Mouse (Mus musculus) embryonic facial prominence, embryonic 14.5 days (tissue): Measurements from ENCODE around the gene Cpne2. TPM values are rescaled to one million over a fixed set of nuclear protein-coding genes. Genes with fewer than 3 reads are reported as not detected.

ENCODE experiments used
- ATAC-seq: fragments of 200-750 bp; cut with Nextera tagmentation; 2 replicates; pipeline ENCODE4 v1.8.0; 2017; ENCODE audit warnings: low read depth, moderate number of reproducible peaks, moderate TSS enrichment
- DNase-seq: peaks from one replicate; pipeline ENCODE4 v3.0.0-alpha.2; 2015; ENCODE audit warnings: low spot score
- H3K27ac ChIP-seq: fragments of 300-500 bp; sonication (generic); replicated peaks from 2 replicates; pipeline ENCODE4 v1.5.1; 2014; ENCODE audit warnings: low read depth, mild to moderate bottlenecking, low read length, moderate library complexity
- H3K27me3 ChIP-seq: fragments of 300-500 bp; sonication (generic); replicated peaks from 2 replicates; pipeline ENCODE4 v1.6.1; 2014; ENCODE audit warnings: low read length; ENCODE audit not compliant: control insufficient read depth, insufficient read depth
- H3K36me3 ChIP-seq: fragments of 300-500 bp; sonication (generic); 2 replicates; pipeline ENCODE4 v1.6.1; 2014; ENCODE audit warnings: low read length, mixed read lengths; ENCODE audit not compliant: control insufficient read depth, insufficient read depth
- H3K4me1 ChIP-seq: fragments of 300-500 bp; sonication (generic); 2 replicates; pipeline ENCODE4 v1.6.1; 2014; ENCODE audit warnings: antibody characterized with exemption, low read length; ENCODE audit not compliant: control insufficient read depth, insufficient read depth
- H3K4me2 ChIP-seq: fragments of 300-500 bp; sonication (generic); 2 replicates; pipeline ENCODE4 v1.6.1; 2014; ENCODE audit warnings: low read depth, mild to moderate bottlenecking, low read length, moderate library complexity, mixed read lengths
- H3K4me3 ChIP-seq: fragments of 300-500 bp; sonication (generic); 2 replicates; pipeline ENCODE4 v1.5.1; 2014; ENCODE audit warnings: low read depth, mild to moderate bottlenecking, low read length
- H3K9ac ChIP-seq: fragments of 300-500 bp; sonication (generic); 2 replicates; pipeline ENCODE4 v1.6.1; 2014; ENCODE audit warnings: low read depth, mild to moderate bottlenecking, low read length, moderate library complexity, mixed read lengths
- H3K9me3 ChIP-seq: fragments of 300-500 bp; sonication (generic); 2 replicates; pipeline ENCODE4 v1.6.1; 2016; ENCODE audit warnings: low read length; ENCODE audit not compliant: control insufficient read depth
- WGBS: fragments of 180-500 bp; shearing (Covaris S2); extraction: QIAGEN DNeasy Blood & Tissue Kit; methylation state at CpG from one replicate; pipeline ENCODE4 v1.1.7; 2014; 5-methylcytosine and 5-hydroxymethylcytosine counted together
- polyA plus RNA-seq: library from polyadenylated mRNA; unstranded; fragments of >200 nt; fragmentation: Nextera tagmentation; extraction: Ambion mirVana; gene quantifications from 2 replicates; pipeline ENCODE4 v1.2.1, GENCODE M21; 2014

Cpne2 gene
- 12.4 and 13.8 TPM in 2 replicates for polyA plus RNA-seq

- peak within 1 kb of the TSS; percentile 73 for H3K9ac ChIP-seq
- peak within 1 kb of the TSS; percentile 70 for H3K4me3 ChIP-seq
- no peak within 1 kb of the TSS; the same call in 1 of the 2 replicates for H3K27ac ChIP-seq
- peak; percentile 86 for ATAC-seq
- peak; percentile 84 for DNase-seq
- H3K27me3 ChIP-seq: peaks cover 36% of the 10 kb centered on the region
- 0 out of 2 replicates have a peak, but pooled peaks cover 3% of the 10 kb centered on the region for H3K4me1 ChIP-seq
- under 1% methylated on average over 29 of the region's 81 CpGs for whole genome bisulfite sequencing
- no peaks in the 10 kb centered on the region for H3K9me3 ChIP-seq
- no peaks in the 10 kb centered on the region for H3K36me3 ChIP-seq
- peak within 1 kb of the TSS; percentile 97 for H3K4me2 ChIP-seq
Observed at GRCm38 (mm10) chr8:94532873-94533671, at the start of gene Cpne2. Gene Cpne2, plus strand, starts transcription at chr8:94532990.

GRCm38 (mm10) chr8:94485288-94485687 lies 47.5 kb upstream of the Cpne2 start:
- no peak for ATAC-seq
- no peak for DNase-seq
- WGBS: 61% methylated on average over 3 of the region's 3 CpGs
- Histone ChIP-seq H3K36me3 (no peaks in the 10 kb centered on the region), H3K4me3 (no peak overlapping the region), H3K9me3 (no peaks in the 10 kb centered on the region), H3K4me1 (no peaks in the 10 kb centered on the region), H3K9ac (no peak overlapping the region), H3K27me3 (no peaks in the 10 kb centered on the region), H3K4me2 (no peak overlapping the region), H3K27ac (no peak overlapping the region)

GRCm38 (mm10) chr8:94485882-94486281 lies 46.9 kb upstream of the Cpne2 start:
- no peaks in the 10 kb centered on the region for H3K36me3 ChIP-seq
- no peak overlapping the region for H3K4me3 ChIP-seq
- H3K27ac ChIP-seq: no peak overlapping the region
- H3K4me1 ChIP-seq: no peaks in the 10 kb centered on the region
- no peaks in the 10 kb centered on the region for H3K27me3 ChIP-seq
- no peak overlapping the region for H3K9ac ChIP-seq
- H3K4me2 ChIP-seq: no peak overlapping the region
- no peak for ATAC-seq
- no peaks in the 10 kb centered on the region for H3K9me3 ChIP-seq
- DNase-seq: peak; percentile 51
- WGBS: 8% methylated on average over 2 of the region's 2 CpGs

DNA sequence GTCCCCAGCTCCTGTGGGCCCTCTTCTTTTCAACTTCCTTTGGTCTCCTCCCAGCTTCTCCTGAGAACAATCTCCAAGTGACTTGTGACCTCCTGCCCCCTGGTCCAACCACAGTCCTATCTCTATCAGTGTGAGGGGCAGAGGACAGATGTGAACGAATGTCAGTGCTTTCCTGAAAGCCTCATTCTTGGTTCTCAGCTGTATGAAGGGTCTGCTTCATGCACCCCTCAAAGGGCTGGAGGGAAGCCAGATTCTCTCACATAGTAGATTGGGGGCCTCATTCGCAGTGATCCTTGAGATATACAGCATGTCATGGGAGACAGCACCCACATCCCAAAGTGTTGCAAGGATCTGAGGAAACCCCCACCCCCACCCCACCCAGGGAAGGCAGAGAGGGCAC lies 44.8 kb upstream of the Cpne2 start:
- H3K4me1 ChIP-seq: no peaks in the 10 kb centered on the region
- no peak overlapping the region for H3K27ac ChIP-seq
- WGBS: 57% methylated on average over 2 of the region's 2 CpGs
- no peak for DNase-seq
- no peak overlapping the region for H3K4me2 ChIP-seq
- no peaks in the 10 kb centered on the region for H3K27me3 ChIP-seq
- no peak overlapping the region for H3K4me3 ChIP-seq
- no peak overlapping the region for H3K9ac ChIP-seq
- no peak for ATAC-seq
- no peaks in the 10 kb centered on the region for H3K36me3 ChIP-seq
- H3K9me3 ChIP-seq: no peaks in the 10 kb centered on the region

GRCm38 (mm10) chr8:94489809-94490483 lies 42.8 kb upstream of the Cpne2 start:
- Histone ChIP-seq H3K27ac (no peak overlapping the region), H3K9me3 (no peaks in the 10 kb centered on the region), H3K4me2 (no peak overlapping the region), H3K9ac (no peak overlapping the region), H3K36me3 (no peaks in the 10 kb centered on the region), H3K4me3 (no peak overlapping the region), H3K4me1 (no peaks in the 10 kb centered on the region), H3K27me3 (no peaks in the 10 kb centered on the region)
- ATAC-seq (no peak), DNase-seq (no peak)
- 69% methylated on average over 4 of the region's 4 CpGs for WGBS

DNA sequence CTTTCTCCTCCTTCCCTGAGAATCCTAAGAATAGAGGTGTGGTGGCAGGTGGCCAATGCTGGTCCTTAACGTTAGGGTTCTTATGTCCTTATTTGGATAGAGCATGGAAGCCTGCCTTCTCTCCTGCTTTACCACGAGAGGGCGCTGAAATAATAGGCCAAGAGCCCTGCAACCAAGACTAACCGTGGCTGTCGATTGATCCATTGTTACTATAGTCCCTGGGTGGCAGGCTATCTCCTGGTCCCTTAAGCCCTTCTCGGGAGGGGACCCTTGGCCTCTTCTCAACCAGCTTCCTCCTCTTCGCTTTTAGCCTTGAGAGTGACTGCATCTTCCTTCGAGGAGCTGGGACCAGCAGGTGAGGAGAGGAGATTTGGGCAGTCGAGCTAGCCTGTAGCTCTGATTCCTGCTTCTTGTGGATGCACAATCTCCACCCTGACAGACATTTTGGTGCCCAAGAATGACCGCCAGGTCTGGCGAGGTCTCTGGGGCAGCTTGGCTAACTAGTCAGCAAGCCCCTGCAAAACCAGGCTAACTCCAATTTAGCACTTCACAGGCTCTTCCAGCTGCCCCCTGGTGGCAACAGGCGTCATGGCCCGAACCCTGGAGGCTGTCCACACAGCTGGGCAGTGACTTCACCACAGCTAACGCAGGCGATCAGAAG lies 40.6 kb upstream of the Cpne2 start:
- Histone ChIP-seq H3K9ac (0 out of 2 replicates have a peak overlapping the region, but pooled peaks have one; percentile 28), H3K36me3 (no peaks in the 10 kb centered on the region)
- 4% methylated on average over 15 of the region's 15 CpGs for WGBS

DNA sequence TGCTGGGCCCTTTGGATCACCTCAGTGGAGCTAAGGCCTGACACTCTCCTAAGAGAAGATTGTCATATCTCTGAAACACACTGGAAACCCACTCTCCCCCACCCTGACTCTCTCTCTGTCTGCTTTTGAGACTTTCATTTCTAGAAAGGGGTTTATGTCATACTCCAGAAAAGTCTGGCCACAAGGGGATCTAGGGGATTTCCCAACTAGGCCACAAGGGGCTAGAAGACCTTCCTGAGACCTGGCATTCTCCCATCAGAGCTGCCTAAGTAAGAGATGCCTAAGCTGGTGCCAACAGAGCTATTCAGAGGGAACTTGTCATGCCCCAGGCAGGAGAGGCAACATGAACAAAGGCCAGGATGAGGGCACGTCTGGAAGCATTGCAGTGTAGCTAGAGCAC lies 39.5 kb upstream of the Cpne2 start:
- WGBS: 64% methylated on average over 1 of the region's 1 CpGs
- H3K4me3 ChIP-seq: no peak overlapping the region
- H3K4me1 ChIP-seq: no peaks in the 10 kb centered on the region
- H3K36me3 ChIP-seq: no peaks in the 10 kb centered on the region
- DNase-seq (no peak), ATAC-seq (no peak)
- no peaks in the 10 kb centered on the region for H3K9me3 ChIP-seq
- H3K9ac ChIP-seq: peak overlapping the region; percentile 40; the same call in 1 of the 2 replicates
- no peak overlapping the region for H3K4me2 ChIP-seq
- H3K27ac ChIP-seq: no peak overlapping the region
- H3K27me3 ChIP-seq: no peaks in the 10 kb centered on the region

More for the DNA sequence above, 40.6 kb upstream of the Cpne2 start:
- ATAC-seq (peak; percentile 92), DNase-seq (peak; percentile 85)
- no peaks in the 10 kb centered on the region for H3K9me3 ChIP-seq
- no peak overlapping the region for H3K27ac ChIP-seq
- peak overlapping the region; percentile 26 for H3K4me3 ChIP-seq
- H3K4me1 ChIP-seq: no peaks in the 10 kb centered on the region
- no peaks in the 10 kb centered on the region for H3K27me3 ChIP-seq
- peak overlapping the region; percentile 55 for H3K4me2 ChIP-seq

- no peak overlapping the region for H3K4me2 ChIP-seq
- DNase-seq: no peak
- no peak overlapping the region for H3K27ac ChIP-seq
- H3K9ac ChIP-seq: no peak overlapping the region
- H3K27me3 ChIP-seq: no peaks in the 10 kb centered on the region
- H3K4me3 ChIP-seq: no peak overlapping the region
- 50% methylated on average over 5 of the region's 5 CpGs for WGBS
- no peaks in the 10 kb centered on the region for H3K9me3 ChIP-seq
- no peaks in the 10 kb centered on the region for H3K36me3 ChIP-seq
- no peak for ATAC-seq
- no peaks in the 10 kb centered on the region for H3K4me1 ChIP-seq
Observed at GRCm38 (mm10) chr8:94515430-94516208, 17.2 kb upstream of the Cpne2 start.
